Mouse (Mus musculus): ENCODE data around the gene Ubp1. TPM values are rescaled to one million over a fixed set of nuclear protein-coding genes. Genes with fewer than 3 reads are reported as not detected.

The Ubp1 gene
- total and polyA plus RNA-seq, 2 experiments from 2014 or later: 11.1 to 46.9 TPM

GRCm38 (mm10) chr9:114022141-114022540 lies 91.4 kb downstream of the Ubp1 start:
- DNase-seq (ENCODE audit: low spot score) (no peak), ATAC-seq (ENCODE audit: insufficient read depth, low read depth) (no peak)
- Histone ChIP-seq H3K27me3 (ENCODE audit: control insufficient read depth, insufficient read depth, low read length) (no peaks in the 10 kb centered on the region), H3K9ac (replicated peaks; ENCODE audit: low read depth, low read length) (no peak overlapping the region), H3K27ac (ENCODE audit: low read depth) (no peak overlapping the region), H3K36me3 (replicated peaks; ENCODE audit: control insufficient read depth, insufficient read depth, low read length) (no peaks in the 10 kb centered on the region), H3K9me3 (replicated peaks; ENCODE audit: control insufficient read depth, low read length) (no peaks in the 10 kb centered on the region), H3K4me3 (ENCODE audit: low read depth, low read length) (no peak overlapping the region), H3K4me1 (ENCODE audit: control insufficient read depth, insufficient read depth) (0 out of 2 replicates have a peak, but pooled peaks cover 7% of the 10 kb centered on the region), H3K4me2 (ENCODE audit: low read depth, low read length) (no peak overlapping the region)
- TF ChIP-seq EP300 (IDR thresholded peaks at IDR 0.05; ENCODE audit: low read depth) (no peak), CTCF (IDR thresholded peaks at IDR 0.05; ENCODE audit: low read depth) (no peak)
- WGBS: 30% methylated on average over 4 of the region's 4 CpGs

GRCm38 (mm10) chr9:114025182-114025581 lies 94.4 kb downstream of the Ubp1 start:
- H3K27ac ChIP-seq (ENCODE audit: low read depth): no peak overlapping the region
- TF ChIP-seq CTCF (IDR thresholded peaks at IDR 0.05; ENCODE audit: low read depth): no peak
- TF ChIP-seq EP300 (IDR thresholded peaks at IDR 0.05; ENCODE audit: low read depth): no peak
- H3K9ac ChIP-seq (replicated peaks; ENCODE audit: low read depth, low read length): no peak overlapping the region
- H3K36me3 ChIP-seq (replicated peaks; ENCODE audit: control insufficient read depth, insufficient read depth, low read length): no peaks in the 10 kb centered on the region
- H3K4me1 ChIP-seq (ENCODE audit: control insufficient read depth, insufficient read depth): 0 out of 2 replicates have a peak, but pooled peaks cover 7% of the 10 kb centered on the region
- WGBS: 48% methylated on average over 9 of the region's 9 CpGs
- DNase-seq (ENCODE audit: low spot score) (no peak), ATAC-seq (ENCODE audit: insufficient read depth, low read depth) (no peak)
- no peak overlapping the region for H3K4me3 ChIP-seq (ENCODE audit: low read depth, low read length)
- H3K4me2 ChIP-seq (ENCODE audit: low read depth, low read length): no peak overlapping the region
- no peaks in the 10 kb centered on the region for H3K27me3 ChIP-seq (ENCODE audit: control insufficient read depth, insufficient read depth, low read length)
- H3K9me3 ChIP-seq (replicated peaks; ENCODE audit: control insufficient read depth, low read length): no peaks in the 10 kb centered on the region

GRCm38 (mm10) chr9:114025846-114026245 lies 95.1 kb downstream of the Ubp1 start:
- H3K9ac ChIP-seq (replicated peaks; ENCODE audit: low read depth, low read length): no peak overlapping the region; the same call in none of the 2 replicates
- no peaks in the 10 kb centered on the region for H3K27me3 ChIP-seq (ENCODE audit: control insufficient read depth, insufficient read depth, low read length)
- no peak overlapping the region for H3K27ac ChIP-seq (ENCODE audit: low read depth)
- 0 out of 2 replicates have a peak, but pooled peaks cover 7% of the 10 kb centered on the region for H3K4me1 ChIP-seq (ENCODE audit: control insufficient read depth, insufficient read depth)
- DNase-seq (ENCODE audit: low spot score) (no peak), ATAC-seq (ENCODE audit: insufficient read depth, low read depth) (no peak)
- peak overlapping the region; percentile 99 for H3K4me2 ChIP-seq (ENCODE audit: low read depth, low read length)
- H3K36me3 ChIP-seq (replicated peaks; ENCODE audit: control insufficient read depth, insufficient read depth, low read length): no peaks in the 10 kb centered on the region
- no peaks in the 10 kb centered on the region for H3K9me3 ChIP-seq (replicated peaks; ENCODE audit: control insufficient read depth, low read length)
- TF ChIP-seq EP300 (IDR thresholded peaks at IDR 0.05; ENCODE audit: low read depth) (no peak), CTCF (IDR thresholded peaks at IDR 0.05; ENCODE audit: low read depth) (no peak)
- peak overlapping the region; percentile 76 for H3K4me3 ChIP-seq (ENCODE audit: low read depth, low read length)
- WGBS: 20% methylated on average over 8 of the region's 8 CpGs

GRCm38 (mm10) chr9:114026261-114026934 lies 95.7 kb downstream of the Ubp1 start:
- no peaks in the 10 kb centered on the region for H3K36me3 ChIP-seq (replicated peaks; ENCODE audit: control insufficient read depth, insufficient read depth, low read length)
- peak overlapping the region; percentile 76 for H3K4me3 ChIP-seq (ENCODE audit: low read depth, low read length)
- DNase-seq (ENCODE audit: low spot score) (peak; percentile 64), ATAC-seq (ENCODE audit: insufficient read depth, low read depth) (peak; percentile 93)
- no peaks in the 10 kb centered on the region for H3K9me3 ChIP-seq (replicated peaks; ENCODE audit: control insufficient read depth, low read length)
- peak overlapping the region; percentile 99 for H3K4me2 ChIP-seq (ENCODE audit: low read depth, low read length)
- 0 out of 2 replicates have a peak, but pooled peaks cover 7% of the 10 kb centered on the region for H3K4me1 ChIP-seq (ENCODE audit: control insufficient read depth, insufficient read depth)
- H3K27me3 ChIP-seq (ENCODE audit: control insufficient read depth, insufficient read depth, low read length): no peaks in the 10 kb centered on the region
- peak overlapping the region; percentile 55 for H3K9ac ChIP-seq (replicated peaks; ENCODE audit: low read depth, low read length)
- H3K27ac ChIP-seq (ENCODE audit: low read depth): no peak overlapping the region
- TF ChIP-seq CTCF (IDR thresholded peaks at IDR 0.05; ENCODE audit: low read depth): no peak
- TF ChIP-seq EP300 (IDR thresholded peaks at IDR 0.05; ENCODE audit: low read depth): no peak
- 3% methylated on average over 51 of the region's 52 CpGs for WGBS

Other genes starting within 250 kb of the Ubp1 start
- 38.4 and 44.2 TPM in 2 replicates for gene Pdcd6ip, start 222.7 kb upstream of the Ubp1 start, total RNA-seq (2014; rRNA removed; ENCODE audit: low replicate concordance)
- 38.3 and 38.4 TPM in 2 replicates for gene Pdcd6ip, start 222.7 kb upstream of the Ubp1 start, polyA plus RNA-seq (2015; fragmentation: Nextera tagmentation; extraction: Ambion mirVana)
- 39.7 and 46.0 TPM in 2 replicates for gene Clasp2, start 189.5 kb upstream of the Ubp1 start, total RNA-seq (2014; rRNA removed; ENCODE audit: low replicate concordance)
- gene Clasp2, start 189.5 kb upstream of the Ubp1 start, polyA plus RNA-seq (2015; fragmentation: Nextera tagmentation; extraction: Ambion mirVana): 15.4 and 15.8 TPM in 2 replicates
- 2.8 and 3.4 TPM in 2 replicates for gene Fbxl2, start 115.3 kb downstream of the Ubp1 start, total RNA-seq (2014; rRNA removed; ENCODE audit: low replicate concordance)
- 1.3 and 1.6 TPM in 2 replicates for gene Fbxl2, start 115.3 kb downstream of the Ubp1 start, polyA plus RNA-seq (2015; fragmentation: Nextera tagmentation; extraction: Ambion mirVana)
- 0.19 and 0.50 TPM in 2 replicates for gene Susd5, start 126.2 kb downstream of the Ubp1 start, total RNA-seq (2014; rRNA removed; ENCODE audit: low replicate concordance)
- 0.23 and 0.25 TPM in 2 replicates for gene Susd5, start 126.2 kb downstream of the Ubp1 start, polyA plus RNA-seq (2015; fragmentation: Nextera tagmentation; extraction: Ambion mirVana)